Mouse (Mus musculus) kidney, embryonic 15.5 days (tissue): ENCODE measurements around the gene Zfp69. TPM values are rescaled to one million over a fixed set of nuclear protein-coding genes. Genes with fewer than 3 reads are reported as not detected.

Experiments used
- ATAC-seq: fragments of 200-750 bp; cut with Nextera tagmentation; replicated peaks from 2 replicates; pipeline ENCODE4 v1.8.0; 2017; ENCODE audit warnings: moderate TSS enrichment; ENCODE audit not compliant: low FRiP score
- H3K27ac ChIP-seq: fragments of 300-500 bp; sonication (generic); 2 replicates; pipeline ENCODE4 v1.5.1; 2015; ENCODE audit warnings: mild to moderate bottlenecking, inconsistent platforms
- H3K27me3 ChIP-seq: fragments of 300-500 bp; sonication (generic); 2 replicates; pipeline ENCODE4 v1.6.1; 2015; ENCODE audit warnings: inconsistent platforms
- H3K36me3 ChIP-seq: fragments of 300-500 bp; sonication (generic); 2 replicates; pipeline ENCODE4 v1.6.1; 2015; ENCODE audit warnings: inconsistent platforms
- H3K4me1 ChIP-seq: fragments of 300-500 bp; sonication (generic); 2 replicates; pipeline ENCODE4 v1.6.1; 2015; ENCODE audit warnings: inconsistent platforms
- H3K4me2 ChIP-seq: fragments of 300-500 bp; sonication (generic); 2 replicates; pipeline ENCODE4 v1.6.1; 2015; ENCODE audit warnings: moderate library complexity, mild to moderate bottlenecking, inconsistent platforms
- H3K4me3 ChIP-seq: fragments of 300-500 bp; sonication (generic); replicated peaks from 2 replicates; pipeline ENCODE4 v1.5.1; 2015; ENCODE audit warnings: mild to moderate bottlenecking, inconsistent platforms
- H3K9ac ChIP-seq: fragments of 300-500 bp; sonication (generic); 2 replicates; pipeline ENCODE4 v1.6.1; 2015; ENCODE audit warnings: mild to moderate bottlenecking, inconsistent platforms
- H3K9me3 ChIP-seq: fragments of 300-500 bp; sonication (generic); replicated peaks from 2 replicates; pipeline ENCODE4 v1.6.1; 2016; ENCODE audit warnings: inconsistent platforms
- WGBS: fragments of 180-500 bp; shearing (Covaris S2); methylation state at CpG from one replicate; pipeline ENCODE4 v1.1.7; 2015; ENCODE audit warnings: mixed read lengths; 5-methylcytosine and 5-hydroxymethylcytosine counted together
- polyA plus RNA-seq: library from polyadenylated mRNA; unstranded; fragments of >200 nt; fragmentation: Nextera tagmentation; extraction: Ambion mirVana; gene quantifications from 2 replicates; pipeline ENCODE4 v1.2.1, GENCODE M21; 2015

Zfp69 gene
- polyA plus RNA-seq, 1 experiment from 2014 or later = 11.1 TPM

GRCm38 (mm10) chr4:120921461-120921860 lies 30.0 kb downstream of the Zfp69 start:
- Histone ChIP-seq H3K36me3 (peaks cover 37% of the 10 kb centered on the region), H3K9me3 (peaks cover 4% of the 10 kb centered on the region; the same call in 1 of the 2 replicates), H3K27ac (no peak overlapping the region), H3K9ac (no peak overlapping the region), H3K4me3 (no peak overlapping the region), H3K4me1 (peaks cover 15% of the 10 kb centered on the region), H3K27me3 (no peaks in the 10 kb centered on the region), H3K4me2 (no peak overlapping the region)
- no peak for ATAC-seq
- WGBS = 95% methylated on average over 8 of the region's 8 CpGs

GRCm38 (mm10) chr4:120914501-120914900 lies 37.0 kb downstream of the Zfp69 start:
- WGBS = 74% methylated on average over 4 of the region's 4 CpGs

GRCm38 (mm10) chr4:120913861-120914260 lies 37.6 kb downstream of the Zfp69 start:
- Histone ChIP-seq H3K9me3 (no peaks in the 10 kb centered on the region), H3K27me3 (no peaks in the 10 kb centered on the region), H3K27ac (no peak overlapping the region), H3K4me1 (no peaks in the 10 kb centered on the region), H3K36me3 (no peaks in the 10 kb centered on the region), H3K9ac (no peak overlapping the region), H3K4me3 (no peak overlapping the region), H3K4me2 (no peak overlapping the region)
- whole genome bisulfite sequencing = 63% methylated on average over 1 of the region's 1 CpGs
- no peak for ATAC-seq

More at GRCm38 (mm10) chr4:120914501-120914900, 37.0 kb downstream of the Zfp69 start:
- no peaks in the 10 kb centered on the region for H3K4me1 ChIP-seq
- H3K27ac ChIP-seq = no peak overlapping the region
- no peak overlapping the region for H3K4me3 ChIP-seq
- no peak for ATAC-seq
- H3K4me2 ChIP-seq = no peak overlapping the region
- H3K36me3 ChIP-seq = peaks cover 2% of the 10 kb centered on the region; the same call in 1 of the 2 replicates
- no peak overlapping the region for H3K9ac ChIP-seq
- H3K9me3 ChIP-seq = no peaks in the 10 kb centered on the region
- H3K27me3 ChIP-seq = no peaks in the 10 kb centered on the region

GRCm38 (mm10) chr4:120913443-120913842 lies 38.1 kb downstream of the Zfp69 start:
- no peaks in the 10 kb centered on the region for H3K9me3 ChIP-seq
- no peak overlapping the region for H3K4me3 ChIP-seq

GRCm38 (mm10) chr4:120912866-120913265 lies 38.6 kb downstream of the Zfp69 start:
- H3K9ac ChIP-seq = no peak overlapping the region
- no peaks in the 10 kb centered on the region for H3K27me3 ChIP-seq
- H3K27ac ChIP-seq = no peak overlapping the region
- H3K4me2 ChIP-seq = no peak overlapping the region
- no peak for ATAC-seq
- WGBS = 47% methylated on average over 4 of the region's 4 CpGs
- H3K36me3 ChIP-seq = no peaks in the 10 kb centered on the region
- H3K9me3 ChIP-seq = no peaks in the 10 kb centered on the region
- H3K4me3 ChIP-seq = no peak overlapping the region
- H3K4me1 ChIP-seq = no peaks in the 10 kb centered on the region

More at GRCm38 (mm10) chr4:120913443-120913842, 38.1 kb downstream of the Zfp69 start:
- Histone ChIP-seq H3K4me2 (no peak overlapping the region), H3K4me1 (no peaks in the 10 kb centered on the region), H3K27ac (no peak overlapping the region), H3K27me3 (no peaks in the 10 kb centered on the region), H3K36me3 (no peaks in the 10 kb centered on the region), H3K9ac (no peak overlapping the region)
- WGBS = 70% methylated on average over 8 of the region's 8 CpGs
- no peak for ATAC-seq

- Histone ChIP-seq H3K9ac (no peak overlapping the region), H3K27ac (no peak overlapping the region), H3K36me3 (no peaks in the 10 kb centered on the region), H3K4me2 (no peak overlapping the region), H3K4me1 (no peaks in the 10 kb centered on the region), H3K27me3 (no peaks in the 10 kb centered on the region), H3K9me3 (no peaks in the 10 kb centered on the region), H3K4me3 (no peak overlapping the region)
- no peak for ATAC-seq
- 82% methylated on average over 6 of the region's 6 CpGs for WGBS
Observed at GRCm38 (mm10) chr4:120911086-120911485, 40.4 kb downstream of the Zfp69 start.

GRCm38 (mm10) chr4:120909558-120910150 lies 41.8 kb downstream of the Zfp69 start:
- Histone ChIP-seq H3K4me3 (no peak overlapping the region), H3K9me3 (no peaks in the 10 kb centered on the region), H3K36me3 (no peaks in the 10 kb centered on the region), H3K4me1 (no peaks in the 10 kb centered on the region), H3K4me2 (0 out of 2 replicates have a peak overlapping the region, but pooled peaks have one; percentile 19), H3K27ac (no peak overlapping the region), H3K27me3 (no peaks in the 10 kb centered on the region), H3K9ac (no peak overlapping the region)
- 31% methylated on average over 15 of the region's 15 CpGs for WGBS
- ATAC-seq = no peak

- Histone ChIP-seq H3K27me3 (no peaks in the 10 kb centered on the region), H3K27ac (no peak overlapping the region), H3K4me2 (no peak overlapping the region), H3K4me3 (no peak overlapping the region), H3K9me3 (no peaks in the 10 kb centered on the region), H3K36me3 (no peaks in the 10 kb centered on the region), H3K4me1 (no peaks in the 10 kb centered on the region), H3K9ac (no peak overlapping the region)
- ATAC-seq = no peak
- 75% methylated on average over 5 of the region's 5 CpGs for WGBS
Observed at GRCm38 (mm10) chr4:120905644-120906043, 45.9 kb downstream of the Zfp69 start.

GRCm38 (mm10) chr4:120904533-120904932 lies 47.0 kb downstream of the Zfp69 start:
- H3K4me2 ChIP-seq = no peak overlapping the region
- H3K27me3 ChIP-seq = no peaks in the 10 kb centered on the region
- H3K4me1 ChIP-seq = no peaks in the 10 kb centered on the region
- WGBS = 72% methylated on average over 4 of the region's 4 CpGs
- H3K4me3 ChIP-seq = no peak overlapping the region
- no peak overlapping the region for H3K9ac ChIP-seq
- H3K36me3 ChIP-seq = no peaks in the 10 kb centered on the region
- no peak for ATAC-seq
- H3K27ac ChIP-seq = no peak overlapping the region
- no peaks in the 10 kb centered on the region for H3K9me3 ChIP-seq

- ATAC-seq = no peak
Observed at GRCm38 (mm10) chr4:120895810-120896584, 55.5 kb downstream of the Zfp69 start.

GRCm38 (mm10) chr4:120895226-120895625 lies 56.3 kb downstream of the Zfp69 start:
- no peaks in the 10 kb centered on the region for H3K9me3 ChIP-seq
- no peak overlapping the region for H3K4me3 ChIP-seq
- H3K4me1 ChIP-seq = peaks cover 14% of the 10 kb centered on the region
- 83% methylated on average over 7 of the region's 7 CpGs for WGBS
- H3K27ac ChIP-seq = no peak overlapping the region
- H3K4me2 ChIP-seq = no peak overlapping the region
- H3K27me3 ChIP-seq = no peaks in the 10 kb centered on the region
- H3K9ac ChIP-seq = no peak overlapping the region
- ATAC-seq = no peak
- H3K36me3 ChIP-seq = no peaks in the 10 kb centered on the region

More at GRCm38 (mm10) chr4:120895810-120896584, 55.5 kb downstream of the Zfp69 start:
- Histone ChIP-seq H3K4me3 (no peak overlapping the region), H3K4me1 (peaks cover 14% of the 10 kb centered on the region), H3K9ac (no peak overlapping the region), H3K9me3 (no peaks in the 10 kb centered on the region), H3K27me3 (no peaks in the 10 kb centered on the region), H3K27ac (no peak overlapping the region), H3K4me2 (no peak overlapping the region), H3K36me3 (no peaks in the 10 kb centered on the region)
- 78% methylated on average over 7 of the region's 7 CpGs for WGBS

- H3K9me3 ChIP-seq = no peaks in the 10 kb centered on the region
- no peaks in the 10 kb centered on the region for H3K27me3 ChIP-seq
- no peak overlapping the region for H3K4me3 ChIP-seq
- 70% methylated on average over 11 of the region's 11 CpGs for WGBS
- H3K36me3 ChIP-seq = no peaks in the 10 kb centered on the region
- no peak overlapping the region for H3K27ac ChIP-seq
- H3K4me1 ChIP-seq = peaks cover 14% of the 10 kb centered on the region
- no peak overlapping the region for H3K9ac ChIP-seq
- no peak overlapping the region for H3K4me2 ChIP-seq
- no peak for ATAC-seq
Observed at GRCm38 (mm10) chr4:120894584-120894983, 56.9 kb downstream of the Zfp69 start.
